Mouse (Mus musculus): ENCODE measurements around the gene Vsx1.

Vsx1 gene

DNA sequence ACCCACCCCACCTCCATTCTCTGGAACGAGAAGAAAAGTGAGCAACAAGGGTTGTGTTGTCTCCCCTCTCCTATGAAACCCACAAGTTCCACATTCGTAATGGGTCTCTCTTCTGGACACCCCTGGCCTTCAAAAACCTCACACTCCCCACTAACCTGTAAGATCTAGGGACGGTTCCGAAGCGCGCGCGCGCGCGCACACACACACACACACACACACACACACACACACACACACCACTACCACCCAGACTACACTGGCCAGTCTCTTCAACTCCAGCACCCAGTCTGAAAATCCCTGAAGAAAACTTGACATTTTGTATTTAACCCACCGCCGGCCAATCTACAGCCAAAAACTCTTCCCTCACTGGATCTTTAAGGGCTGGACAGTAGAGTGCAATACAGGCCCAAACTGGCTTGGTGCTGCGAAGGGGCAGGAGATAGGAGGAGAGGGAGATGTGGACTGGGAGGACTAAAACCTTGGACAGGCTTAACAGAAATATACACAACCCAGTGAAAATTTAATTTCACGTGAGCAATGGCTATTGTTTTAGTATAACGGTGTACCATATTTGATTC is at the start of gene Vsx1:
Vsx1 (minus strand) TSS at position 138 of the 578 bp plus-strand sequence.
- DNase-seq: no peak

DNA sequence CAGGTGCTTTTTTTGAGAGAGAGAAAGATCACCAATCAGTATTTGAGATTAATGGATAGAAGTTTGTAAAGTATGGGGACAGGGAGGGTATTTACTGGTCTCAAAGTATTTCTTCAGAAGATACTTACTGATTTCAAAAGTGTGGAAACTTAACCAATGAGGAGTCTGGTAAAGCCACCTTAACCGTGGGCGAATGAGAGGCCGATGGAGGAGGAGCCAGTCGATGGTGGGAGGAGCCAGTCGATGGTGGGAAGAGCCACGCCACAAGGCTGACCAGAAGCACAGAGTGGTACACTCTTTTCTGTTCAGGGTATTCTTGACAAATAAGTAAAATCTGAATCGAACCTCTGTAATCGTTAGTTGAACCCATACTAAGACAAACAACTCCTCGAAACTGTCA is 48.7 kb upstream of the Vsx1 start:
- no peak for DNase-seq

DNA sequence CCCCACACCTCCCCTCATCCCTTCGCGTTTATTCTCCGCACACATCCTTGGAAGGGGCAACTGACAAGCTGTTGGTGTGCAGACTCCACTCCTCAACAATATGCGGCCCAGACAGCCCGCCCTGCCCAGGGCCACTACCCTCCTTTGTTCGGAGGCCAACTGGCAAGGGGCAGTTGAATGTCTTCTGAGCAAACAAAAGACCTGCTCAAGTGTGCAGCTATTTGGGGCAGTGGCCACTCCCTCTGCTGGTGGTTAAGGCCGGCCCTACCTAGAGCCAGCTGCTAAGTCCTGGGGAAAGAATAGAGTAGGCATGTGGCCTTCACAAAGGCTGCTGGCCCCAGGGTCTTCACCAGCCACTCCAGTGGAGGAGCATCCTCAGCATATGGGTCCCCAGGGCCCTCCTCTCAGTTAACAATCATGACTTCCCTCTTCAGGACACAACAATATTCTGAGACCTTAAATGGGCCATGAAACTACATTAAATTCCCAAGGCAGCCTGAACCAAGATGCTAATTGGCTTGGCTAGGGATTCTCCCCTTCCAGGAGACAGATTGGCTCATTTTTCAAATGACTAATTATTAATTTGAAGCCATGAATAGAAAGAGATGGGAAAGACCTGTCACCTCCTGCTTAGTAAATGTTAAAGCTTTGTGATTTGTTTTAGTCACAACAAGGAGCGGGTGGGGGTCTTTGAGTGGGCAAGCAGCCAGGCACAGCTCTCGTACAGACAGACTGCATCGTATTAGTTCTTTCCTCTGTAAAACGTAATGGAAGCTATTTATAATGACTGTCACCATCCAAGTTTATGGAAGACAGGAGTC is 46.8 kb upstream of the Vsx1 start:
- DNase-seq: no peak

DNA sequence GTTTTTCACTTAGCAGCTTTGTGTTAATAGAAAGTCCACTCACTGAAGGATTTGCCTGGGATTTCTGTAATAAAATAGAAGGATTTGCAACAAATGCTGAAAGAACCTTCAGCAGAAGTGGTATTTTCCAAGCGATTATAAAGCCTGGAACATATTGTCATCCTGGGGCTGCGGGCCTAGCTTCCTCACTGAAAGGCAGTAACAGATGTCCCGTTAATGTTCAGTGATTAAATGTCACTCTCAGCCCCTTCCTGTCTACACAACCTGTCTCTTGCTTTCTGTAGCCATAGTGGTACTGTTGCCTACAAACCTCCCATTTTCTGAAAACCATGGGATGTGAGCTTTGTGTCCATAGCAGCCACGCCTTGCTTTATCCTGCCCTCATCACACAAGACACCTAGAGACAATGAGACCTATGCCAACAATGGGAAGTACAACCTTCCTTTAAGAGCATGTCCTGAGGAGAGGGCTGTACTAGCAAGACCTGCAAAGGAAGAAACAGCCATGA is 23.1 kb upstream of the Vsx1 start:
- no peak for DNase-seq

DNA sequence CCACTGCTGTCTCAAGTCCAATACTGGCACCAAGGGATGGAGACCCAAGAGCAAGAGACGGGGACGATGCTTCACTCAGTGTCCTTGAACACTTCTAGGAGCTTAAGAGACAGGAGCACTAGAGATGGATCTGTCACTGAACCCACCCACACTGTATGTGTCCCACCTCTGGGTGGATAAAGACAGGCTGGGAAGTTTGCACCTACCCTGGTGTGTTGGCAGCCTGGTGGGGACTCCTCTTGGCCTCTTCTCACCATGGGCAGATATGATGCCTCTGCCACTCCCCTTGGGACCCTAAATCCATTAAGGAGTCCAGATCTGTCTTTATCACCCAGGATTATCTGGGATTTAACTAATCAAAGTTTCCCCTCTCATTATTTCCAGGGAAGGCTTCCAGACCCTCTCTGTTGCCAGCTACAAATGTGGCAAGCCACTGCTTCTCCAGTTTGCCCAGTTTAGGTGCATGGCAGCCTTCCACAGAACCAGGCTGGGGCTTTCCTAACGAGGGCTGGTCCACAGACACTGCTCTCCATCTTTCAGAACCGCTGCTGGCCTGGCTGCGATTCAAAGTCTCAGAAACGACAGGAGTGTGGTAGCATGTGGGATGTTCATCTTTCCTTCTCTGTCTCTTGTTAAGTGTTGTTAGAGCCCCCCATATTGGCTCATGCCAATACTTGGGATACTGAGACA is 2.5 kb upstream of the Vsx1 start:
- DNase-seq: no peak

DNA sequence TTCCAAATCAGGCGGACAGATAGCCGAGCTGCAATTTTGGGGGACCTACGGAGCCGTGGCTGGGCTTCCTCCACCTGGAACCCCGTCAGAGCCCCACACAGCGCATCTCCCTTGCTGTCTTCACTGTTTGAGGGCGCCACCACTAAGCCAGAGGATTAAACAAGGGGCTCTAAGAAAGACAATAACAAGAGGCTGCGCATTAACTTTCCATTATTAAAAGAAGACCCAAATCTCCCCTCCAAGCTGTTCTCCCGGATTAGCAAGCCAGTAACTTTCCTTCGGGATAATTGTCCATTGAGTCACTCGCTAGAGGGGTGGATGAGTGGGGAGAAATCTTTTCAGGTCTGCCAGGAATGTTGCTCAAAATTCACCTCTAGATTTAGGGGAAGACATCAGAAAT is 1.1 kb upstream of the Vsx1 start:
- DNase-seq: no peak

DNA sequence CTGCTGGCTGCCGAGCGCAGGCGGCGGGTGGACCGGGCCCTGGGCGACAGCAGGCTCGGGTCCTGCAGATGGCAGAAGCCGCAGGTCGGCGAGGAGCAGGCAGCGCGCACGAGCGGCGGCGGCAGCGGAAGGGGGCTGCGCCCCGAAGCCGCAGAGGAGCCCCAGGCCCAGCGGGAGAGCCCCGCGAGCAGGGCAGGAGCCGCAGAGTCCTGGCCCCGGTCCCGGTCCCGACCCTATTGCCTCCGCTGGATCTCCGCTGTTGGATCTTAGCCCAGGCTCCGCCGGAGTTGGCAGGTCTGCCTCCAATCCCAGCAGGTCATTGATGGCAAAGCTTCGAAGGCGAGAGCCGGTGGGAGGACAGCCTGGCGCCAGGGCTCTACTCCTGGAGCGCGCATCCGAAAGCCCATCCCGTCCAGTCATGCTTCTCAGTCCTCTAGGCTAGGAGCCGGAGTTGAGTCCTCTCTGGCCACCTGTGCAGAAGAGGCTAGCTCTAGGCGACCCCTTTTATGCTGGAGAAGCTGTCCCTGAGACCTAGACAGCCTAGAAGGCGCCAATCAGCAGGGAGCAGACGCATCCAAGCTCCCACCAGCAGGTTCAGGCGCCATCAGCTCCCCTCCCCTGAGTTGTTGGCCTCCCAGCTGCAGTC is 496 bp downstream of the Vsx1 start:
- no peak for DNase-seq

DNA sequence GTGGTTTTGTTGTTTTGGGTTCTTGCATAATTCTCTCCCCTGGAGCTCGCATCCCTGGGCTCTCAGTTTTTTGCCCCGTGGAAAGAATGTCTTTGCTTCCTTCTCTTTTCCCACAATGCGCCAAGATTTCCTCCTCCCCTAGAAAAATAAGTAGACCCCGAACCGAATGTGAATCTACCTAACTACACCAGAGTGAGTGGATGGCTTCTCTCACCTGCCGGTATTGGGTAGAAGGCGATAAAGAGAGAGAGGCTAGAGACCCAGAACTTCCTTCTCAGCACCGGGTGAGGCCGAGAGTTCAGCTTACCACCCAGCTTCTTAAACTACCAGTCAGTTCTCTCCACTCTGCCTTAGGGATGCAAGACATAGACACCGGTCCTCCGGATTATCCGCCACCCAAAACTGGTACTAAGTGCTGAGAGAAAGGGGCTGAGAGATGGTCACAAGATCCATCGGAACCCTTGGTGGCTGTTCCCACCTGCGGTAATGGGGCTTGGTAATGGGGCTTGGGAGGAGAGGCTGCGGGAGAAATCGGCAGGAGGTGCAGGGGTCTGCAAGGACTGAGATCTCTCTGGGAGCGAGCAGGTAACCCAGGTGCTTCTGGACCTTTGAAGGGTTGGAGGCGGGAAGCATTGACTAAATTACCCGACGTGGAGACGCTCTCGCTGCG is 1.2 kb downstream of the Vsx1 start:
- DNase-seq: no peak

DNA sequence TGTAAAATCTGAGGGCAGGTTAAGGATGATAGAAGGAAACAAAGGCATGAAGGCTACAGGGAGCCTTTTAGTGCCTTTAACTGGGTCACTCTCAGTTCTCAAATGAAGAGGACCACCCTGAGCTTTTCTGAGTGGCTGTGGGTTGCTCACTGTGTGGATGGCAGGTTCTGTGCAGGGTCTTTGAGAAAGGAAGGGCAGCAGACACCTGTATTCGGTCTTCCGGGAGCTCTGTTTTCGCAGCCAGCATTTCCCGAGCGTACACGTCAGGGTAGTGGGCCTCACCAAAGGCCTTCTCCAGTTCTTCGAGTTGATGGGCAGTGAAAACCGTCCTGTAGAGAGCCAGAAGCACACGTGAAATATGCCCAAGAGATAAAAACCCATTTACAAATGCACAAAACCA is 3.8 kb downstream of the Vsx1 start:
- DNase-seq: no peak

DNA sequence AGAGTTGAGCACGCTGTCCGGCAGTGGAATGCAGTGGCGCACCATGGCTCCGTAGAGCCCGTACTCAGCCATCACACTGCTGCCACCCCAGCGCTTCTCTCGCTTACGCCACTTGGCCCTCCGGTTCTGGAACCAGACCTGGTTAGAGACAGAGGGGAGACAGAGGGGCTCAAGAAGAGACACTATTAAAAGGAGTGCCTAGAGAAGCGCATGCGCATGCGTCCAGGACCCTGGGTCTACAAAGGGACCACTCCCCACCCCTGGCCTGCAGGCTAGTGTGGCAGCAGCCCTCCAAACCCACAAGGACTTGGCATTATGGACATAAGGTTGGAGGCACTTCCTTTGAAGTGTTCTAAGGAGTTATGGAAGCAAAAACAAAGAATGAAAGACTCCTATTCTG is 4.7 kb downstream of the Vsx1 start:
- DNase-seq: no peak

DNA sequence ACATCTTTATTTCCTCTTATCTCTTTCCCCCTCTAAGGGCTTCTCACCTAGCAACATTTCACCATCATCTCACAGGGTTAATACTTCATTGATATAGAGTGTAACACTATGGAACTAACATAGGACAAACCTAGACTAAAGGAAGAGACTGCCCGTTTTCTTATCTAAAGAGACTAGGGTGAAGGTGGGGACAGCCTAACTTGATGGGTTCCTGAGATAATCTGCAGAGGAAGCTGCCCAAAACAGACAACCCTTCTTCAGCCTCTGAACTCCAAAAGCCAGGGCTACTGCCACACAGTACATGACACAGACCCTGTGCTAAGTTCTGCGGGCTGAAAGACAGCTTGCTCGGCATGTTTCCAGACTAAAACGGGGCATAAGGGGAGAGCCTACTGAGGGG is 7.6 kb downstream of the Vsx1 start:
- no peak for DNase-seq

DNA sequence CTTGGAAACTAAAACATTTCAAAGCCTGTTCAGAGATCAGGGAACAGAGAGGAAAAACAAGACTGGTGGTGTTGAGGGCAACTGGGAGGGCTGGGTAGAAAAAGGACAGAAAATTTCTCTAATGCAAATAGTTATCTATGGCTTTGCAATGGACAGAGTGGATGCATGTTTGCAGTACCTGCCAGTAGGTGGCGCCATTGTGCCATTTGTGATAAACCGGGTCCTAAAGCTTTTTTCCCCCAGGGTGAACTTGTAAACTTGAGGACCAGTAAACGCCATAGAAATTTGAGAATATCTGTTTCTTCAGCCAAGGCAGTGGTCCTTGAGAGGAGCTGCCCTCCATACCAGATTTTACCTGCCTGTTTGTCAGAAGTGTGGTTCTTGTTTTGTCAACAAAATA is 10.8 kb downstream of the Vsx1 start:
- DNase-seq: peak in 1 of 2 experiments; percentile 41

DNA sequence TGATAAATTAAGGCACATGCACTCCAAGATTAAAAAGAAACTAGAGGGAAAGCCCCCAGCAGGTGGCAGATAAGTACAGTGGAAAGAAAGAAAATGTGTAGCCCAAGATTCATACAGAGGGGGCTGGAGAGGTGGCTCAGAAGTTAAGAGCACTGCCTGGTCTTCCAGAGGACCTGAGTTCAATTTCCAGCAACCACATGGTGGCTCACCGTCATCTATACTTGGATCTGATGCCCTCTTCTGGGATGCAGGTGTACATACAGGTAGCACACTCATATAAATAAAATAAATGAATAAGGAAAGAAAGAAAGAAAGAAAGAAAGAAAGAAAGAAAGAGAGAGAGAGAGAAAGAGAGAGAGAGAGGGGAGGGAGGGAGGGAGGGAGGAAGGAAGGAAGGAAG is 13.6 kb downstream of the Vsx1 start:
- no peak for DNase-seq

DNA sequence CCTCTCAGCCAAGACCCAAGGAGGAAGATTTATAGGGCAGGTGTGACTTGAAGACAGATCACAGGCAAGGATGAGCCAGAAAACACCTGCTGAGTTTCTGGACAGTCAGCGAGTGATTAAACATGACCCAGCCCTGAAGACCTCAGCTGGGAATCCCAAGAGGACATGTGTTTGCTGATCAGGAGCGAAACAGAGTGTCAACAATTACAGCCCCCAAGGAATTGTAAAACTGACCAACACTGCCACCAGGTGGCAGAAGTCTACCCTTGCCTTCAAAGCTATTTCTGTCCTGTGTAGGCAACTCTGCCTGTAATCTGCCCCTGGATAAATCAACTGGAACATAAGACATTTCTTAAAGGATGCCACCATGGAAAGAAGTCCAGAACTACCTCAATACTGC is 14.3 kb downstream of the Vsx1 start:
- DNase-seq: peak in 1 of 2 experiments; percentile 52

DNA sequence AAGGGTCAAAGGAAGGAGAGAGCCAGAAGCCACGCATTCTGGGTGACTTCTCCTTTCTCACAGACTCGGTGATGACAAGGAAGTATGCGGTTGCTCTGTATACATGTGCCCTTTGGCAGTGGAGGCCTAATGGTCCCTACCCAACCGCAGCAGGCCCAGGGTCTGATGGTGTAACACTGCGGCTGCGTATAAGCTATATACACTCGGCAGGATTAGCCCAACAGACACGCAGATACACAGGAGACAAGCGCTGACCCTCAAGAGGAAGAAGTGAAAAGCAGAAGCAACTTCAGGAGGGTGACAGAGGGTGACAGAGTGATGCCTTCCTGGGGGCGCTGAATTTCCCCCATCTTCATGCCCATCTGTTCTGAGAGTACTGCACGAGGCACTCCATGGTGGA is 15.2 kb downstream of the Vsx1 start:
- DNase-seq: no peak

DNA sequence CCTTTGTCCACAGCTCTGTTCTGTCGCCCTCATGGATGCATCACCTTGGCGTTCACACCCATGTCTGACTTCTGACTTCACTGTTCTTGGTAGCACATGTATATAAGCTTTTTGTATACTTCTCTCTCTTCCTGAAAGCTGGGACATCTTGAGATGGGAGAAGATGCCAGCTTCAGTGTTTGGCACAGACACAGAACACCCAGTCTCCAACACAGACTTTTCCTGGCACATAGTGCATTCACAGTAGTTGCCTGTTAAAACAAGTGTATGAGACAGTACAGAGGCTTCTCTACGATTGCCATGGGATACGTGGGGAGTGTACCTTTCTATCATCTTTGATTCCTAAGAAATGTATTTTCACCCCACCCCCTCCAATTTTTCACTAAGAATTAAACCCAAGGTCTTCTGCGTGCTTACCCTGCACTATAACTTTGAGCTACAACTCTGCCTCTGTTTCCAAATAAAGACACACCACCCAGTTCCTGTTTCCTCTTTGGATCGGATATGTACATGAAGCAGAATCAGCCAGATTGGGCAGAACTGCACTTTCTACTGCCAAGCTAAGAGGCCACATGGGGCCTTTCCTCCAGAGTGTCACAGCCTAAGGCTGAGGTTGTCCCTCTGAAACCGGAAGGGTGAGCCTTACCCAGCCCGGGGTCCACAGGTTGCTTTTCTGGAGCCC is 17.4 kb downstream of the Vsx1 start:
- DNase-seq: no peak

DNA sequence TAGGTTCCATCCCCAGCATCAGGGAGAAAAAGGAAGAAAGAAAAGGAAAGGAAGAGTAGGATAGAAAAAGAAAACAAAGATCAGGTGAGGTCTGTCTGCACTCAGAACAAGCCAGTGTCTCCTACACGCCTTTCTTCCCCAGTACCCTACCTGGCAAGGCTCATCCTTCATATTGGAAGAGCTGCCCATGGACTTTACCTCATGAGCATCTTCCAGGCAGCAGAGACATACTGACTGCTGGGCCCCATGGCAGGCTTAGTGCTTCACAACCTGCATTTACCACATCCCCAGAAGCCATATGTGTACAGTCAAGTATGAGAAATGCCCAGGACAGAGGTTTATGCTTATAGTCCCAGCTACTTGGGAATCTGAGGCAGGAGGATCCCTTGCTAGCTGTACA is 18.2 kb downstream of the Vsx1 start:
- DNase-seq: no peak

DNA sequence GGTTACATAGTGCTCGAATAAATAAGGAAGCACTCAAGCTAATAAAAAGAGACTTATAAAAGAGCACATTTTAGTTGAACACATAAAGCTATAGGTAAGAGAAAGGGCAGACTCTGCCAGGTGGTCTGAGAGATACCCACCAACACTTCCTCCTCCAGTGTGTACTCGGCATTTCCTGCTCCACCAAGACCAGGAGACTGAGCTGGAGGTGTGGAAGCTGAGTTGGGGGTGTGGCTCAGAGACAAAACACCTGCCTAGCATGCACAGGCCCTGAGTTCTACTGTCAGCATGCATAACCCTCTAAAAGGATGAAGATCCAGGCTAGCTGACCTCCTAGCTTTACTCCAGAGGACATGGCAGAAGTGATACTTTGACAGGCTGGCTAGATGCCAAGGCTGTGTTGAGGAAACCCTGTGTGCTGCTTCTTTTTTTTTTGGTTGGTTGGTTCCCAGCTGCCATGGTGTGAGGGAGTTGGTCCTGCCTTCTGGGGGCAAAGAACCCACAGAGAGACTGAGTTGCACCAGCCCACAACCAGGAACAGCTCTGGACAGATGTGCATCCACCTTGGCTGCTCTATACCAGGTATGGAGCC is 19.6 kb downstream of the Vsx1 start:
- DNase-seq: no peak

DNA sequence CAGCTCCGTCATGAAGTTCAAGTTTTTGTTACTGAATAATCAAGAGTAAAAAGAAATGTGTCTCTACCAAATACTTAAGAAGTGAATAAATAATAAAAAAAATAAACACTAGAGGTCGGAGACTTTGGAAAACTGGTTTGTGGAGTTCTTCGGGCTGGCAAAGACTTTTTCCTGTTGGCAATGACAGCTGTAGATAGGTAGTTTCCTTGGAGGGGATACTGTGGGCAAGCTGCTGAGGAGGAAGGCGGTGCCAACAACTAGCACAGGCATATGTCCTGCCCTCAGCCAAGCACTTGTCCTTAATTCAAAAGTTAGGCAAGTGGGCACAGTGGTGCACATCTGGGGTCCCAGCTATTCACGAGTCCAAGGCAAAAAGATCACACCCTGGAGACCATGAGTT is 20.2 kb downstream of the Vsx1 start:
- DNase-seq: no peak

DNA sequence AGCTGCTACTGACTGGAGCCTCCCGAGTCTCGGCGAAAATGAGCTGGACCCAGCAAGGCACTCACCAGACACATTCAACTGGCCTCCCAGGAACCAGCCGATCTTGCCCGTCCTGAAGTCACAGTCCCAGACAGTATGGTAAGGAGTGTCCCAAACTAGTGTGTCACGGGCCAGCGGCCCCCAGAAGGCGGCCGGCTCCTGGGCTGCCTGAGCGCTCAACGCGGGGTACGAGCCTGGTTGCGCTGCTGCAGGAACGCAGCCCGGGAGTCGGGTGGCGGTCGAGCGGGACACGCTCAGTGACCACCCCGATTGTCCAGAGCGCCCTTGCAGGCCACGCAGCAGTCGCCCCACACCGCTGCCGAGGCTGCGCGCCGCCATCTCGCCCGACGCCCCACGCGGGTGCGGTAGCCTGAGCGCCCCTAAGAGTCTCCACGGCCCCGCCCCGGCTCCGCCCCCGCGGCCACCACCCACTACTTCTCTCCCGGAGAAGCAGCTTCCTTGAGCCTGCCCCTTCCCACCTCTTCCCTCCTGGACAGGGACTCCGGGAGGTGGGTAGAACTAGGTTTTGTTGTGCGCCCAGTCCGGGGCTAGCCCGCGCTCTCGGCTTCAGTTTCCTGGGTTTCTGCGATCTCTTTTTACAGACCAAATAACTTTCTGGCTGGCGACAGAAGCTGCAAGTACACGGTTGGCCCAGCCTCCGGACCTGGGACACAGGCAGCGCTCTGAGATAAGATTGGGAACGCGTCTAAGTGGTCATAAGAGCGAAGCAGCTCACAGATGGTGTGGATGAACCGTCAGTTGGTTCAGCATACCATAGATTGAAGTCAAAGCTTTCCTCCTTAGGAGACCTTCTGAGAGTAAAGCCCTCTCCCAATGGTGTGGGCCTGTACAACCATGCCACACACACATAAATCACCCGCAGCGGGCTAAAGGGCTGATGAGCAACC is 21.1 kb downstream of the Vsx1 start, which contains the start of gene Acss1:
Acss1 (minus strand) TSS at position 681 of the 947 bp plus-strand sequence.
- DNase-seq: peak; percentile 72 to 76
